Mouse (Mus musculus): ENCODE results near the gene Rpl12.

- TF ChIP-seq GATA1 (IDR thresholded peaks at IDR 0.05; ENCODE audit: low read length) (no peak), TAL1 (IDR thresholded peaks at IDR 0.05; ENCODE audit: low read length) (no peak)
These were observed 53.5 kb downstream of the Rpl12 start for GRCm38 (mm10) chr2:33014877-33015276.

Data from erythroblast, embryonic 14.5 days (primary cell).